Mouse (Mus musculus) monocyte, adult 5-6 weeks (primary cell): ENCODE measurements around the gene Arsa. TPM values are rescaled to one million over a fixed set of nuclear protein-coding genes. Genes with fewer than 3 reads are reported as not detected.

ENCODE experiments used
- ATAC-seq: fragments of 153-309, 156-312 bp; replicated peaks from 2 replicates; pipeline ENCODE4 v1.8.0; 2017; ENCODE audit warnings: mild to moderate bottlenecking; ENCODE audit not compliant: low TSS enrichment, insufficient number of reproducible peaks, severe bottlenecking, poor library complexity, low FRiP score
- total RNA-seq: library from RNA; stranded (forward); fragments of 200-1000, 200-491, 200-594 nt; gene quantifications from 3 replicates; pipeline ENCODE4 v1.2.3, GENCODE M21; 2017

The Arsa gene
- total RNA-seq, 1 experiment from 2014 or later, result 11.2 TPM

- no peak for ATAC-seq
These were observed 20.3 kb upstream of the Arsa start for GRCm38 (mm10) chr15:89497391-89498048.

GRCm38 (mm10) chr15:89496841-89497240 is 19.6 kb upstream of the Arsa start:
- ATAC-seq, result no peak

DNA sequence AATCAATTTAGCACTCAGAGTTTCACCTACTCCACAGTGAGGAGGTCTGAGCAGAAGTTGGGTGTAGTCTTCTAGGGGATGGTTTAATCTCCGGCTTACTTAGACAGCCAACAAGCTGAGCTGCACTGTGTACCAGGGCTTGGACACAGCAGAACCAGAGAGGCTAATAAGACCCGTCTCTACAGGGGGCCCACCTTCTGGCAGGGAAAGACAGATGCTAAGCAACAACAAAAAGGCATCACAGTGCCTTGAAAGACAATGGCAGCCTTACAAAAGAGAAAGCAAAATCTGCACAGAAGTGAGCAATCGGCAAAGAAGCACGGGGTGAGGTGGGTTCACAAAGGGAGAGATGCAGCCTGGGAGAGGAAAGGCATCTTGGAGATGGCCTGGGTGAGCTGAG is 18.9 kb upstream of the Arsa start:
- no peak for ATAC-seq

DNA sequence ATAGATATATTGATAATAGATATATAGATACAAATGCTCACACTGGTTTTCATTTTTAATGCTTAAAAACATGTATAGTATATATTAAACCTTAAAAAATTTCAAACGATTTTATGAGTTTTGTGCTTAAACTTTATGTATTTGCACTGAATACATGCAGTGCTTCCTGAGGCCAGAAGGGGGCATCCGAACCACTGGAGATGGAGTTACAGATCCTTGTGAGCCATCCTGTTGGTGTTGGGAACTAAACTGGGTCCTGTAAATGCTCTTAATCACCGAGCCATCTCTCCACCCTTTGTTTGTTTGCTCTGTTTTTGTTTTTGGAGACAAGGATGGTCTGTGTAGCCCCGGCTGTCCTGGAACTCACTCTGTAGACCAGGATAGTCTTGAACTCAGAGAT is 17.7 kb upstream of the Arsa start:
- no peak for ATAC-seq

DNA sequence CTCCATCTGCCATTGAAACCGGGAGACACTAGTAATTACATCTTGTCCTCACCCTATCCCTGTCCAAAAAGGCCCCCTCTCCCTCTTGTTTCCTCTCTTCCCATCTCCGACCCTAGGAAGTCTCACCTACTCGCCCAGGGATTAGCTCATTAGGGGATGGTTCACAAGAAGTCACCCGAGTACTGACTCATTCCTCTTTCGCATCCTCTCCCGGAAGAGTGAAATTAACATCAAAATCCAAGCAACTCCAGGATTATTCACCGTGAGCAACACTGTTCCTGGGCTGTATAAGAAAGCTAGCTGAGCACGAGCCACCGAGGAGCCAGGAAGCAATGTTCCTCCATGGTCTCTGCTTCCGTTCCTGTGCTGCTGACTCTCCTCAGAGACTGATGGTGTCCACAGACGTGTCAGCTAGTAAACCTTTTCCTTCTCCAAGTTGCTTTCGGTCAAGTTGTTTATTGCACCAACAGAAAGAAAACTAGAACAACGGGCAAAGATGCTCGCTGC is 11.4 kb upstream of the Arsa start:
- ATAC-seq, result no peak

DNA sequence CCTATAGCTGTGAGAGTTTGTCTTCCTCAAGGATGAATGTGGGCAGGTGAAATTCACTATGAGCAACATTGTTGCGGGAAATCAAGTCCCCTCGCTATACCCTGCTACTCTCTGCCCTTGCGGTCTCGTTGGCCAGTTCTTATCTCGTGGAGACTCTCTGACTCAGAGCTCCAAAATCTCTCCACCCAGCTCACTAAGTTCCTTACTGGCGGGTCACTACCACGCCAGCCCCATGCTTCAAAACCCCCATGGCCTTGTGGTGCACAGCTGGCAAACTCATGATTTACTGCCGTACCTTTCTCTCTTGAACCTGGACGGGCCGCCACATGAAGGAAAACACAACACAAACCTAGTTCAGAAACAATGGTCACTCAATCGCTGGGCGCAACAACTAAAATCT is 11.0 kb upstream of the Arsa start:
- no peak for ATAC-seq

GRCm38 (mm10) chr15:89480584-89480983 is 3.4 kb upstream of the Arsa start:
- ATAC-seq, result no peak

GRCm38 (mm10) chr15:89478622-89479021 is 1.4 kb upstream of the Arsa start:
- ATAC-seq, result no peak

GRCm38 (mm10) chr15:89477806-89478205 is 581 bp upstream of the Arsa start:
- ATAC-seq, result no peak

DNA sequence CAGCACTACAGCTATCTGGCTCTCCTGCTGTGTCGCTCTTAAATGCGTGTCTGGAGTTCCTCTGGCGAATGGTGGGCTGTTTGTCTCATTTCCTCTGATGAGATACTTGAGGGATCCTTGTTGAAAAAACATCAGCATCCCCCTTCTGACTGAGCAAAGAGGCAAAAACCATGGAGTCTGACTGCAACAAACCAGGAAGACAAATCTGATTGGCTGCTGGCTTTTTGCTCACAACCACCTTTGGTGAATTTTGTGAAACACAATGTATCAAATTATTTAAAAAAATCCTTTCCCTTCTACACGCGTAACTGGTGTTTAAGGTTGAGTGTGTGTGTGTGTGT is 780 bp downstream of the Arsa start:
- ATAC-seq, result no peak

DNA sequence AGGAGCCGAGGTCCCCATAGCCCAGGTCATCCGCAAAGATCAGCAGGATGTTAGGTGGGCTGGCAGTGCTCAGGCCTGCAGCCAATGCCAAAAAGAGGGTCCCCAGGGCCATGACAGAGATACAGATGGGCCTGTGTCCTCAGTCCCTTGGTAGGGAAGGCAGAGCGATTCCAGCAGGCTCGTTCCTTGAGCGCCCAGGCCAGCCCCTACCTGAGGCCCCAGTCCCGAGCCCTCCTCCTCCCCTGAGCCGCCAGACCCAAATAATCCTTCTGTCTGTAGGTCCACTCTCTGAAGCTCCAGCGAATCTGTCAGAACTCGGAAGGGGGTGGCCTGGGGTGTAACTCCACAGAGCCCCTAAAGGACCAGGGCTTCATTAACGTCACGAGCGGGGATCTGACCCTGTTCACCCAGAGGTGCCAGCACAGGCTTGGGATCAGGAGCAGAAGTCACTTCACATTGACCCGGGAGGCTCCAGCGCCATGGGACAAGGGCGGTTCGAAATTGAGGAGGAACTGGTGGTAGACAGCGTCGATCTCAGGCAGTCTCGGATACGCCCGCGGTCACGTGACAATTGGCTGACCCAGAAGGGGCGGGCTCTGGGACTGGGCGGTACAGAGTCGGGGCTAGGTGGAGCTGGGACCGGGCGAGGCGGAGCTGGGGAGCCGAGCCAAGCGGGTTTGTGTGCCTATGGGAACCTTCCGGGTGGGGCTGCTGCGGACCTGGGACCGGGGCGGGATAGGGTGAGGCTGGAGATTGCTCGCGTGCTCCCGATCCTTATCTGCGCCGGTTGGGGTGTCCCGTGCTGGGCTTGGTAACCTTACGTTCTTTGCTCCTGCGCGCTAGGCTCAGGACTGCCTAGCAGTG is 1.4 kb downstream of the Arsa start:
- ATAC-seq, result peak; percentile 92

DNA sequence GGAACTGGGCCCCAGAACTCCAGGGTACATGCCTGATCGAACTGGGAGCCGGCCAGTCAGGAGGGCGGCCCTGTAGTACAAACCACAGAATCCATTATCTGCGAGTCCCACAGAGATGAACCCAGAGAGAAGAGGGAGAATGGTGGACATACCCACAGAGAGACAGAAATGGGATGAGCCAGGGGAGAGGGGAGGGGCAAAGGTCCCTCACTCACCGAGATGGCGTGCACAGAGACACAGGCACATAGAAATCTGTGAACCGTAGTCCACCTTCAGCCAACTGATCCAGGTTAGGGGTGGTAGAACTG is 2.0 kb downstream of the Arsa start:
- ATAC-seq, result no peak

- no peak for ATAC-seq
These were observed 2.5 kb downstream of the Arsa start for GRCm38 (mm10) chr15:89474596-89475292.

GRCm38 (mm10) chr15:89473921-89474320 is 3.3 kb downstream of the Arsa start:
- ATAC-seq, result no peak

DNA sequence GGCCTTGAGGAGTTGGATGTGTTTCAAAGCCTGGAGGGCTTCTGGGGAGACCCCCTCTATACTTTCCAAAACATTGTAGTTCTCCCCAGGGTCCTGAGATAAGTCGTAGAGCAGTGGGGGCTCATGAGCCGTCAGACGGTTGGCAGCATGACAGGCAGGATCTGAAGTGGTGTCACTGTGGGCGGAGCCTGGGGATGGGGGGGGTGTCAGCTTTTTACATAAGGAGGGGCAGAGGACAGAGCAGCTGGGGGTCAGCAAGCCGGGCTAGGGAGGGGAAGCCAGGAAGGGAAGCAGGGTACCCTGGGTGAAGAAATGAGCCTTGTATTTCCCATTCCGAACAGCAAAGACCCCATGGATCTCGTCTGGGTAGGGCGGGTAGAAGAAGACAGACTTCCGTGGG is 3.9 kb downstream of the Arsa start:
- ATAC-seq, result no peak

GRCm38 (mm10) chr15:89471476-89471875 is 5.7 kb downstream of the Arsa start:
- no peak for ATAC-seq

DNA sequence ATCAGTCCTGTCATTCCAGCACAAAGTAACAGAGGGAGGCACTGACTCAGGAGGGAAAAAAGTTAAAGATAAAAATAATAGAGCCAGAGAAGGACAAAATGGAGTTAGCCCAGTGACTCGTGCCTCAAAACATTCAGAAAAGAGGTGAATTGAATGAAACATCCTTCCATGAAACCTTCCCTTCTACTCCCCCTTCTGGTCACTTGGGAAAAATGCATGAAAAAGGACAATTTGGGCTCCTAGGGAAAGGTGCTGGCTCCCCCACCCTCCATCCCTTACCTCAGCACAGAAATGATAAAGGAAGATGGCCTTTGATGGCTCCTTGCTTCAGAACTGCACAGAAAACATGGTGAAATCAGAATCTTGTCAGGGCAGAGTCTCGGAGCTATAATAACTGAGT is 8.6 kb downstream of the Arsa start:
- ATAC-seq, result 0 out of 2 replicates have a peak, but pooled peaks have one; percentile 53

DNA sequence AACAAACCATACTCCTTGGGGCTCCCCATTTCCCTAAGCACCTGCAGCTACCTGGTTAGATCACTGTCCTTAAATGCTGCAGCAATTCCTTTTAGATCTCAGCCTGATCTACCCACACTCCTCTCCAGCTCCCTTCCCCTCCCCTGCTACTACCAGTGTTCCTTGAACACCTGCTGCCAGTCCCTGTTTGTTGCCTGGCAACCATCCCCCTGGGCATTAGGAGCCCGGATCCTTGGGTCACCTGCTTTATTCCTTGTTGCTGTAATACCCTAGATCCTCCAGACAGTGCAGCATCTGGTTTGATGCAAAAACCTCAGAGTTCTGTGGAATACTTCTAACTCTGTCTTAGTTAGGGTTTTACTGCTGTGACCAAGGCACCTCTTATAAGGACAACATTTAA is 12.2 kb downstream of the Arsa start:
- ATAC-seq, result no peak

GRCm38 (mm10) chr15:89463334-89464235 is 13.6 kb downstream of the Arsa start:
- no peak for ATAC-seq
